ENCODE assay signal across 8 mouse cellular contexts in the genomic region with DNA sequence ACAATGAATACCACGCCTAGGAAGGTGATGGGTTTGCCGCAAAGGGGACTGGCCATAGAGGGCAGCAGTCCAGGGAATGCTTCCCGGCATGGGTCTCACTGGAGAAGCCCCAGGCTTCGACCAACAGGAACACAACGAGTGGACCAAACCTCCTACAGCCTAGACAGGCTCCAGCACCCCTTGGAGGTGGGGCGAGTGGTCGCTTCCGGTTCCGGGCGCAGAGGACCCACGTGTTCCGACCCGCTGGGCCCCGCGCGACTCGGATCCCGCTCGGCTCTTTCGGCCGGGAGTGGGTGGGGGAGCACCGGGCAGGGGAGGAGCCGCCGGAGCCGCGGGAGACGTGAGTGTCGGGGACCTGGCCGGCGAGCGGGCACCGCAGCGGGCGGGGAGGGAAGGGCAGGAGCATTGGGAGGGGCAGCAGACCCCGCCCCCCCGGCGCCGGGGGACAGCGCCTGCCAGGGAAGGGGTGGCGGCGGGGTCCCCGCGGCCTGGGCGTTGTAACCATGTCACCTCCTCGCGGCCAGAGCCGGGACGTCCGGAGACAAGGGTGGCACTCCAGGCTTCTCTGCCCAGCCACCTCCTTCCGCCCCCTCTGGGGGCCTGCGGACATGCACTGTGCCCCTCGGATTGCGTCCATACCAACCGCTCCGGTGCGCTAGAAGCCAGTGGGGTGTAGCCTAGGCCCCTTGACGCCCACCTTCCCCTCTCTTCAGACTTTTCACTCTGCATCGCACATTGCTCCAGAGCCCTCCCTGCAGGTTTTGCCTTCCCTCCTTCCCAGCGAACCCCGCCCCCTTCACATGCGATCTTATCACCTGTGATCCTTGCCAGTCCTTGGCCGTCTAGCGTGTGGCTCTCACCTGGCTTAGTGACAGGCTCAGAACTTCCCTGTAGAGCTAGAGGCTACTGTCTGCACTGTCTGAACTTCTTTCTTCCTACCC. TPM values are rescaled to one million over a fixed set of nuclear protein-coding genes. Genes with fewer than 3 reads are reported as not detected.
DNase-seq lines count a peak whose midpoint lies in the region; ATAC-seq and TF ChIP-seq lines count a peak whose summit lies in the region.

TSS of gene Zfp202 (plus strand) at position 219 of the 941 bp plus-strand sequence.

- H3K36me3 ChIP-seq in embryonic facial prominence, embryonic 12.5 days = no peaks in the 10 kb centered on the region
- H3K36me3 ChIP-seq in heart, adult 2 months (ENCODE audit: control insufficient read depth, insufficient read depth, low read length) = no peaks in the 10 kb centered on the region
- H3K36me3 ChIP-seq in kidney, adult 2 months (ENCODE audit: control insufficient read depth, insufficient read depth, low read length) = no peaks in the 10 kb centered on the region
- H3K36me3 ChIP-seq in limb, embryonic 12.5 days = no peaks in the 10 kb centered on the region; the same call in 1 of the 2 replicates
- H3K36me3 ChIP-seq in midbrain, embryonic 14.5 days (ENCODE audit: control insufficient read depth, insufficient read depth, low read length) = no peaks in the 10 kb centered on the region

- H3K79me2 ChIP-seq in heart, adult 2 months (replicated peaks; ENCODE audit: control insufficient read depth, insufficient read depth, low read length) = no peaks in the 10 kb centered on the region

- H3K4me1 ChIP-seq in embryonic facial prominence, embryonic 12.5 days = peaks cover 7% of the 10 kb centered on the region
- no peaks in the 10 kb centered on the region; the same call in 1 of the 2 replicates for H3K4me1 ChIP-seq in heart, adult 2 months (ENCODE audit: control insufficient read depth, insufficient read depth, low read length)
- H3K4me1 ChIP-seq in kidney, adult 2 months (ENCODE audit: control insufficient read depth, insufficient read depth, low read length) = no peaks in the 10 kb centered on the region; the same call in 1 of the 2 replicates
- peaks cover 11% of the 10 kb centered on the region; the same call in 1 of the 2 replicates for H3K4me1 ChIP-seq in limb, embryonic 12.5 days (replicated peaks)
- peaks cover 7% of the 10 kb centered on the region; the same call in 1 of the 2 replicates for H3K4me1 ChIP-seq in midbrain, embryonic 14.5 days (ENCODE audit: control insufficient read depth, insufficient read depth, low read length)

- H3K4me3 ChIP-seq in embryonic facial prominence, embryonic 12.5 days = peak within 1 kb of the TSS; percentile 72
- H3K4me3 ChIP-seq in heart, adult 2 months = peak within 1 kb of the TSS; percentile 51
- H3K4me3 ChIP-seq in kidney, adult 2 months (ENCODE audit: insufficient read depth, low read depth, low read length) = peak within 1 kb of the TSS; percentile 56
- H3K4me3 ChIP-seq in limb, embryonic 12.5 days (replicated peaks) = peak within 1 kb of the TSS; percentile 81
- H3K4me3 ChIP-seq in midbrain, embryonic 14.5 days (replicated peaks; ENCODE audit: low read depth, low read length) = peak within 1 kb of the TSS; percentile 85

- H3K9me3 ChIP-seq in embryonic facial prominence, embryonic 12.5 days = no peaks in the 10 kb centered on the region
- H3K9me3 ChIP-seq in limb, embryonic 12.5 days = no peaks in the 10 kb centered on the region
- H3K9me3 ChIP-seq in midbrain, embryonic 14.5 days (ENCODE audit: control insufficient read depth, low read length) = no peaks in the 10 kb centered on the region

- no peaks in the 10 kb centered on the region for H3K27me3 ChIP-seq in embryonic facial prominence, embryonic 12.5 days
- H3K27me3 ChIP-seq in heart, adult 2 months (ENCODE audit: control insufficient read depth, insufficient read depth, low read length) = no peaks in the 10 kb centered on the region
- no peaks in the 10 kb centered on the region for H3K27me3 ChIP-seq in kidney, adult 2 months (replicated peaks; ENCODE audit: control insufficient read depth, insufficient read depth, low read length)
- no peaks in the 10 kb centered on the region for H3K27me3 ChIP-seq in limb, embryonic 12.5 days
- no peaks in the 10 kb centered on the region for H3K27me3 ChIP-seq in midbrain, embryonic 14.5 days (ENCODE audit: control insufficient read depth, insufficient read depth, low read length)

- peak within 1 kb of the TSS; percentile 76 for H3K4me2 ChIP-seq in embryonic facial prominence, embryonic 12.5 days (replicated peaks)
- H3K4me2 ChIP-seq in limb, embryonic 12.5 days = peak within 1 kb of the TSS; percentile 84
- peak within 1 kb of the TSS; percentile 72 for H3K4me2 ChIP-seq in midbrain, embryonic 14.5 days (ENCODE audit: low read length)

- peak; percentile 82 for TF ChIP-seq POLR2A in heart, adult 2 months (IDR thresholded peaks at IDR 0.05; ENCODE audit: insufficient read depth, low read depth, low read length)
- TF ChIP-seq POLR2A in kidney, adult 2 months (IDR thresholded peaks at IDR 0.05; ENCODE audit: low read depth, low read length) = peak; percentile 54

- intact Hi-C loops in heart, adult 2 months (cut with DNase I) = no loop called here

- peak; percentile 89 for DNase-seq in 3T3-L1 (ENCODE audit: low read depth, low spot score)
- DNase-seq in adrenal gland, postnatal 25 days = peak; percentile 89
- peak; percentile 89 to 90 for DNase-seq in heart, adult 2 months
- peak; percentile 91 for DNase-seq in kidney, adult 2 months
- peak; percentile 94 for DNase-seq in midbrain, embryonic 14.5 days
- DNase-seq in spleen, adult 12 weeks (ENCODE audit: low spot score) = peak; percentile 28

- H3K9ac ChIP-seq in embryonic facial prominence, embryonic 12.5 days = peak within 1 kb of the TSS; percentile 76
- peak within 1 kb of the TSS; percentile 81 for H3K9ac ChIP-seq in heart, adult 2 months (ENCODE audit: low read depth, low read length)
- H3K9ac ChIP-seq in limb, embryonic 12.5 days (replicated peaks) = peak within 1 kb of the TSS; percentile 84
- H3K9ac ChIP-seq in midbrain, embryonic 14.5 days (replicated peaks; ENCODE audit: low read length) = peak within 1 kb of the TSS; percentile 87

- peak within 1 kb of the TSS; percentile 36 for H3K27ac ChIP-seq in embryonic facial prominence, embryonic 12.5 days
- H3K27ac ChIP-seq in heart, adult 2 months = peak within 1 kb of the TSS; percentile 74
- peak within 1 kb of the TSS; percentile 7; the same call in 1 of the 2 replicates for H3K27ac ChIP-seq in kidney, adult 2 months (ENCODE audit: insufficient read depth, low read depth, low read length)
- H3K27ac ChIP-seq in limb, embryonic 12.5 days = peak within 1 kb of the TSS; percentile 75
- peak within 1 kb of the TSS; percentile 72 for H3K27ac ChIP-seq in midbrain, embryonic 14.5 days (replicated peaks; ENCODE audit: low read depth, low read length)

- peak; percentile 62 for TF ChIP-seq CTCF in heart, adult 2 months (IDR thresholded peaks at IDR 0.05)
- 0 out of 2 replicates have a peak, but pooled peaks have one; percentile 7 for TF ChIP-seq CTCF in kidney, adult 2 months (conservative IDR thresholded peaks at IDR 0.05; ENCODE audit: insufficient read depth, insufficient read length, low read depth, low read length)

- TF ChIP-seq EP300 in heart, adult 2 months (IDR thresholded peaks at IDR 0.05; ENCODE audit: insufficient read depth, low read depth, low read length) = no peak

- 0% methylated on average over 59 of the region's 63 CpGs for WGBS in embryonic facial prominence, embryonic 12.5 days
- WGBS in heart, adult 2 months = under 1% methylated on average over 60 of the region's 63 CpGs
- 2% methylated on average over 61 of the region's 63 CpGs for WGBS in kidney, adult 2 months
- WGBS in limb, embryonic 12.5 days = under 1% methylated on average over 56 of the region's 63 CpGs
- WGBS in midbrain, embryonic 14.5 days = under 1% methylated on average over 62 of the region's 63 CpGs

- peak; percentile 95 for ATAC-seq in embryonic facial prominence, embryonic 12.5 days (ENCODE audit: insufficient number of reproducible peaks, insufficient read depth, low FRiP score, low TSS enrichment)
- peak; percentile 98 for ATAC-seq in limb, embryonic 12.5 days (ENCODE audit: insufficient number of reproducible peaks, insufficient read depth, low FRiP score, low TSS enrichment, low read depth)
- peak; percentile 98 for ATAC-seq in midbrain, embryonic 14.5 days (ENCODE audit: low FRiP score, low TSS enrichment)

RNA-seq across cellular contexts. Expression of gene Zfp202, which starts in this region (rescaled TPM):
- total RNA-seq in adrenal gland, postnatal 25 days (2021) = 6.4 and 6.6 TPM in 2 replicates
- 9.5 and 9.6 TPM in 2 replicates for polyA plus RNA-seq in embryonic facial prominence, embryonic 12.5 days (2016; fragmentation: Nextera tagmentation; extraction: Ambion mirVana)
- 1 to 10 TPM; 2.7 to 2.8 TPM for total RNA-seq in heart, adult 2 months (2021)
- polyA plus RNA-seq in heart, adult 2 months (2012; rRNA removed) = 1.2 and 1.8 TPM in 2 replicates
- 0.94 and 1.1 TPM in 2 replicates for polyA plus RNA-seq in kidney, adult 2 months (2012; rRNA removed)
- polyA plus RNA-seq in limb, embryonic 12.5 days (2016; fragmentation: Nextera tagmentation; extraction: Ambion mirVana) = 7.4 and 8.8 TPM in 2 replicates
- polyA plus RNA-seq in midbrain, embryonic 14.5 days (2014; fragmentation: Nextera tagmentation; extraction: Ambion mirVana) = 11.6 and 11.7 TPM in 2 replicates

Comparison
In these comparisons a context has a peak if more than half of its experiments do, and no peak if none do; other contexts are left out.
1. Peak in every context shown above with its lines: DNase-seq, ATAC-seq, H3K4me3 ChIP-seq and H3K27ac ChIP-seq.
2. DNase-seq: peak in every context shown above with its lines; median percentile 94 in midbrain, embryonic 14.5 days; 91 in kidney, adult 2 months; 90 in heart, adult 2 months; 89 in 3T3-L1; 89 in adrenal gland, postnatal 25 days; 28 in spleen, adult 12 weeks.
3. H3K27ac ChIP-seq: peak in every context shown above with its lines; median percentile 75 in limb, embryonic 12.5 days; 74 in heart, adult 2 months; 72 in midbrain, embryonic 14.5 days; 36 in embryonic facial prominence, embryonic 12.5 days; 7 in kidney, adult 2 months.